Mouse (Mus musculus): ENCODE measurements at regions not wholly inside any gene's neighbourhood (a gene's known extent, or its start where the extent isn't known, plus 50 kb on each side); places are given as distances from the start of the nearest gene placed in this dataset.
"Not testable (repeated sequence)": the region's sequence is repeated elsewhere in the genome, so short reads cannot be mapped to it uniquely, and the experiment has no call there.

- DNase-seq: no peak
Measured at GRCm38 (mm10) chr13:7007091-7007490, 358.5 kb upstream of the Pfkp start.

GRCm38 (mm10) chr13:6998508-6999278 is 350.1 kb upstream of the Pfkp start:
- not testable (repeated sequence) for DNase-seq

GRCm38 (mm10) chr13:6998094-6998493 is 349.5 kb upstream of the Pfkp start:
- no peak for DNase-seq

GRCm38 (mm10) chr13:6992323-6992994 is 343.9 kb upstream of the Pfkp start:
- no peak for DNase-seq

- DNase-seq: no peak
Measured at GRCm38 (mm10) chr13:6991714-6992113, 343.1 kb upstream of the Pfkp start.

- no peak for DNase-seq
Measured at GRCm38 (mm10) chr13:6985012-6985996, 336.7 kb upstream of the Pfkp start.

- DNase-seq: no peak
Measured at GRCm38 (mm10) chr13:6955713-6956112, 307.1 kb upstream of the Pfkp start.

GRCm38 (mm10) chr13:6924136-6924535 is 275.6 kb upstream of the Pfkp start:
- no peak for DNase-seq

- no peak for DNase-seq
Measured at GRCm38 (mm10) chr13:6922357-6922721, 273.8 kb upstream of the Pfkp start.

GRCm38 (mm10) chr13:6921691-6922356 is 273.2 kb upstream of the Pfkp start:
- no peak for DNase-seq

- no peak for DNase-seq
Measured at GRCm38 (mm10) chr13:6906000-6906399, 257.4 kb upstream of the Pfkp start.

GRCm38 (mm10) chr13:6901682-6902081 is 253.1 kb upstream of the Pfkp start:
- DNase-seq: no peak

- DNase-seq: no peak
Measured at GRCm38 (mm10) chr13:6897666-6898065, 249.1 kb upstream of the Pfkp start.

GRCm38 (mm10) chr13:6891458-6892076 is 243.0 kb upstream of the Pfkp start:
- DNase-seq: no peak

- DNase-seq: not testable (repeated sequence)
Measured at GRCm38 (mm10) chr13:6889446-6889845, 240.9 kb upstream of the Pfkp start.

GRCm38 (mm10) chr13:6888381-6888780 is 239.8 kb upstream of the Pfkp start:
- DNase-seq: no peak

- no peak for DNase-seq
Measured at GRCm38 (mm10) chr13:6877018-6877901, 228.7 kb upstream of the Pfkp start.

GRCm38 (mm10) chr13:6862186-6862585 is 213.6 kb upstream of the Pfkp start:
- DNase-seq: no peak

- DNase-seq: no peak
Measured at GRCm38 (mm10) chr13:6859551-6859950, 211.0 kb upstream of the Pfkp start.

GRCm38 (mm10) chr13:6855199-6856148 is 206.9 kb upstream of the Pfkp start:
- no peak for DNase-seq

Data from kidney, postnatal 36 days (tissue).